Mouse (Mus musculus): Measurements from ENCODE around the gene Cdc5l. TPM values are rescaled to one million over a fixed set of nuclear protein-coding genes. Genes with fewer than 3 reads are reported as not detected.
"Not testable (repeated sequence)": the region's sequence is repeated elsewhere in the genome, so short reads cannot be mapped to it uniquely, and the experiment has no call there.

Cdc5l gene
- polyA plus RNA-seq, 1 experiment from 2014 or later, result 44.8 TPM

DNA sequence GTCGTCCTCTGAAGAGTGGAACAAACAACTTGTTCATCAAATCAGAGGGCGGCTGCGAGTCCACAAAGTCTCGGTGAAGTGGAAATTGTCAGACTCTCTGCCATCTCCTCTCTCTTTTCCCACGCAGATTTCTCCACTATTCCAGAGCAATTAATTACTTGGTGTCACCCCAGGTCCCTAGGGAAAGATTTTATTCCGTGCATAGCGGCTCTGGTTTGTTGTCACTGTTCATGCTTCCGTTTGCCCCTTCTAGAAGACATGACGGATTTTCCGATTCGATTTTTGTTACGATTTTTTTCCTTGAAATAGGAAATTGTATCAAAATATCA is 689 bp upstream of the Cdc5l start:
- H3K9ac ChIP-seq, result peak overlapping the region; percentile 86
- H3K9me3 ChIP-seq (replicated peaks), result no peaks in the 10 kb centered on the region
- peak overlapping the region; percentile 83 for H3K4me2 ChIP-seq
- peaks cover 12% of the 10 kb centered on the region; the same call in 1 of the 2 replicates for H3K36me3 ChIP-seq
- no peak for ATAC-seq (replicated peaks; ENCODE audit: insufficient number of reproducible peaks, insufficient read depth, low FRiP score, low read depth)
- H3K4me3 ChIP-seq, result peak overlapping the region; percentile 64
- H3K27ac ChIP-seq, result peak overlapping the region; percentile 96
- H3K4me1 ChIP-seq (replicated peaks), result peaks cover 18% of the 10 kb centered on the region
- no peaks in the 10 kb centered on the region for H3K27me3 ChIP-seq
- WGBS, result 6% methylated on average over 12 of the region's 12 CpGs

DNA sequence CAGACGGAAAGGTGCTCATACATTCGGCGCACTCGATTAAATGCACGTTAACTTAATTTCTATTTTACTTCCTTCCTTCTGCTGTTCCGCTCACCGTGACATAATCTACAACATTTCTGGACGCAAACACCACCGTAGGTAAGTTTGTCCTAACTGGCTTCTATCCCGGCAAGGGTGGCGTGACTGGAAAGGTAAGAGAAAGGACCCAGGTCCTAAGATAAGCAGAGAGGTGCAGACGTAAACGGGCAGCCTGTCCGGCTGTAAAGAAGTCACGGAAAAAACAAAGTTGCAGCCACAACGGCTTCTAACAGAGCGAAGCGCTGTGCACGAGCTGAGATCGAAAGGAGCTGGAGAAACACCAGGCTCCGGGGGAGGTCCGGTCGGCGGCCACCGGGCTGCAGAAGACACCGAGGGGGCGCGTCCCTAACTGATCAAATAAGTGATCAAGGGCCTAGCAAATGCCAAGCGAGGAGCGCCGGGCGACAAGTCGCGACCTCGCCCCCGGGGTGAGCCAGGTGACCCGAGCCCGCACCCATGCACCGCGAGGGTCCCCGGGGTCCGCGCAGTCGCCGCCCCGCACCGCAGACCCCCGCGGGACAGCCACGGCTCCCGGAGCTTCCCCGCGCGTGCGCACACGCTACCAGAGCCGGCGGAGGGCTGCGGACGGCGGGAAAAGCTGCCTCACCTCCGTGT is 685 bp downstream of the Cdc5l start:
- Histone ChIP-seq H3K4me2 (peak overlapping the region; percentile 83), H3K4me3 (peak overlapping the region; percentile 64), H3K36me3 (peaks cover 12% of the 10 kb centered on the region; the same call in 1 of the 2 replicates), H3K4me1 (replicated peaks) (peaks cover 18% of the 10 kb centered on the region), H3K9ac (peak overlapping the region; percentile 86), H3K27ac (peak overlapping the region; percentile 96), H3K27me3 (no peaks in the 10 kb centered on the region), H3K9me3 (replicated peaks) (no peaks in the 10 kb centered on the region)
- ATAC-seq (replicated peaks; ENCODE audit: insufficient number of reproducible peaks, insufficient read depth, low FRiP score, low read depth), result peak; percentile 44
- under 1% methylated on average over 62 of the region's 62 CpGs for WGBS

DNA sequence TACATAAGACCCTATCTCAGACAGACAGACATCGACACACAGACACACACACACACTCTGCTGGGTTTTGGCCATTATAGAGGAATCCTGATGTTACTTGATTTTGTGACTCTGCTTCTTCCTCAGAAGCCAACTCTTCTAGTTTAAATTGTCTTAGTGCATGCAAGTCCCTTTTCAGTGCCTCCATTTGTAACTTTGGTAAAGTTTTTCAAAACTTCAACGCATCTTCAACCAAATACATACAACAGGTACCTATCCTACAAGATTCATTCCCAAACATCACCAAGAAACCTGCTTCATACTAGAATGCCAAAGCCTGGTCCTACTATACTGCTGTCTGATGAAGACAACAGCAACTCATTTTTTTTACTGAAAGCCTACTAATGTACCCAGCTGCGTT is 1.5 kb downstream of the Cdc5l start:
- Histone ChIP-seq H3K27me3 (no peaks in the 10 kb centered on the region), H3K27ac (no peak overlapping the region), H3K4me1 (replicated peaks) (peaks cover 18% of the 10 kb centered on the region), H3K4me2 (peak overlapping the region; percentile 83), H3K36me3 (peaks cover 6% of the 10 kb centered on the region; the same call in 1 of the 2 replicates), H3K9me3 (replicated peaks) (no peaks in the 10 kb centered on the region), H3K4me3 (peak overlapping the region; percentile 64), H3K9ac (peak overlapping the region; percentile 86)
- no peak for ATAC-seq (replicated peaks; ENCODE audit: insufficient number of reproducible peaks, insufficient read depth, low FRiP score, low read depth)
- 70% methylated on average over 3 of the region's 3 CpGs for WGBS

DNA sequence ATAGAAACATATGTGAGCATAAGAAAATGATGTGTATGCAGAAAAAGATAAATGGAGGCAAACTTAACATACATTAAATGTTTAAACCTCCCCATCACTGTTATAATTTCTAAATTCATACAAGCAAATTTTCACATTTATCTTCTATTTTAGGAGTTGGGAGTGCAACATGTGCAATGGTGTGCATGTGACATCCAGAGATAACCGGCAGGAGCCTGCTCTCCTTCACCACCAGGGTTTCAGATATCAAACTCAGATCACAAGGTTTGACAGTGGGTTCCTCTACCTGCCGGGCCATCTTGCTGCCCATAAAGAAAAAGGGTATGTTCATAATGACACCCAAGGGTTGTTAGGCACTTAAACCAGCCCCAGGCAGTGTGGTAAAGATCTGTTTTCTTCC is 16.1 kb downstream of the Cdc5l start:
- no peak overlapping the region for H3K27ac ChIP-seq
- no peak overlapping the region for H3K9ac ChIP-seq
- no peaks in the 10 kb centered on the region for H3K9me3 ChIP-seq (replicated peaks)
- no peak for ATAC-seq (replicated peaks; ENCODE audit: insufficient number of reproducible peaks, insufficient read depth, low FRiP score, low read depth)
- H3K36me3 ChIP-seq, result peaks cover 59% of the 10 kb centered on the region
- no peak overlapping the region for H3K4me3 ChIP-seq
- no peak overlapping the region for H3K4me2 ChIP-seq
- H3K4me1 ChIP-seq (replicated peaks), result no peaks in the 10 kb centered on the region
- WGBS, result 62% methylated on average over 2 of the region's 2 CpGs
- no peaks in the 10 kb centered on the region for H3K27me3 ChIP-seq

DNA sequence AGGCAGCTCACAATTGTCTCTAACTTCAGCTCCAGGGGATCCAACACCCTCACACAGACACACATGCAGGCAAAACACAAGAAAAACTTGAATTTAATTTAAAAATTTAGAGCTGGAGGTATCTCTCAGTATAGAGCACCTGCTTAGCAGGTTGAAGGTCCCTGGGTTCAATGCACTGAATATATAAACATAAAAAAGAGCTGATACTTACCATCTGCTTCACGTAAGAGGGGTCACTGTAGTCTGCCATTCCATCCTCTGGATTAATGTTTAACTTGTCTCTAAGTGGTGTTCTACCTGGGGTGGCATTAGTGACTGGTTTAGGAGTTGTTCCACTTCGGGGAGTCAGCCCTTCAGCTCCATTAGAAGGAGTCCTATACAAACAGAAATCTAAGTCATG is 21.9 kb downstream of the Cdc5l start:
- H3K9ac ChIP-seq; H3K27me3 ChIP-seq; H3K9me3 ChIP-seq (replicated peaks); H3K4me2 ChIP-seq; H3K27ac ChIP-seq; H3K4me1 ChIP-seq (replicated peaks); H3K4me3 ChIP-seq; ATAC-seq (replicated peaks; ENCODE audit: insufficient number of reproducible peaks, insufficient read depth, low FRiP score, low read depth): not testable (repeated sequence)
- 89% methylated on average over 2 of the region's 2 CpGs for WGBS
- peaks cover 84% of the 10 kb centered on the region for H3K36me3 ChIP-seq

DNA sequence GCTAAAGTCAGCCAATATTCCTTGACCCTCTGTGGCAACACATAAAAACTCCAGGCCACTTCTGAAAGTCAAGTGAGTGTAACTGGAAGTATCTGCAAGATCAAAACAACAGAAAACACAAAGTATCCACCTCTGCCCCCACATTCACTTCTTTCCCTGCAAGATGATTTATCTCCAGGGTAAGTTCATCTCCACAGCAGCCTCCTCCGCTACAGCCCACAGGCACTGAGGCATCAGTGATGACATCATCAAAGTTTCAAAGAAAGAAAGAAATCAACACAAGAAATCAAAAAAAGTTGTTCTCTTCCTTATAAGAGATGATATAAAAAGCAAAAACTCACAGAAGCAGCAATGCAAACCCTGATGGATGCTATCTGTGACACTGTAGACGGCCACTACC is 24.8 kb downstream of the Cdc5l start:
- WGBS, result 88% methylated on average over 2 of the region's 2 CpGs
- peaks cover 75% of the 10 kb centered on the region for H3K36me3 ChIP-seq
- no peak for ATAC-seq (replicated peaks; ENCODE audit: insufficient number of reproducible peaks, insufficient read depth, low FRiP score, low read depth)

DNA sequence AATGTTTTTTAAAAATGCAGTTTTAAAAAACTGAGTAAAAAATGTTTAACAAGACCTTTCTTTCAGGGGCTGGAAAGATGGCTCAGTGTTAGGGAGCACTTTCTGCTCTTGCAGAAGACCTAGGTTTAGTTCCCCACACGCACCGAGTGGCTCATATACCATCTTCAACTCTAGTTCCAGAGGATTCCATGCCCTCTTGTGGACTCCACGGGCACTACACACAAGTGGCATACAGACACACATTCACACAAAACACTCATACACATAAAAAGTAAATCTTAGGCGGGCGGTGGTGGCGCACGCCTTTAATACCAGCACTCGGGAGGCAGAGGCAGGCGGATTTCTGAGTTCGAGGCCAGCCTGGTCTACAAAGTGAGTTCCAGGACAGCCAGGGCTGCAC is 27.3 kb downstream of the Cdc5l start:
- no peaks in the 10 kb centered on the region for H3K9me3 ChIP-seq (replicated peaks)
- no peak overlapping the region for H3K27ac ChIP-seq
- H3K9ac ChIP-seq, result no peak overlapping the region
- WGBS, result 97% methylated on average over 10 of the region's 10 CpGs
- no peak overlapping the region for H3K4me2 ChIP-seq
- H3K27me3 ChIP-seq, result no peaks in the 10 kb centered on the region
- no peak overlapping the region for H3K4me3 ChIP-seq
- H3K4me1 ChIP-seq (replicated peaks), result no peaks in the 10 kb centered on the region
- no peak for ATAC-seq (replicated peaks; ENCODE audit: insufficient number of reproducible peaks, insufficient read depth, low FRiP score, low read depth)
- peaks cover 60% of the 10 kb centered on the region for H3K36me3 ChIP-seq

More for the DNA sequence above, 24.8 kb downstream of the Cdc5l start:
- Histone ChIP-seq H3K27ac (no peak overlapping the region), H3K9me3 (replicated peaks) (no peaks in the 10 kb centered on the region), H3K4me1 (replicated peaks) (no peaks in the 10 kb centered on the region), H3K4me3 (no peak overlapping the region), H3K4me2 (no peak overlapping the region), H3K9ac (no peak overlapping the region), H3K27me3 (no peaks in the 10 kb centered on the region)

DNA sequence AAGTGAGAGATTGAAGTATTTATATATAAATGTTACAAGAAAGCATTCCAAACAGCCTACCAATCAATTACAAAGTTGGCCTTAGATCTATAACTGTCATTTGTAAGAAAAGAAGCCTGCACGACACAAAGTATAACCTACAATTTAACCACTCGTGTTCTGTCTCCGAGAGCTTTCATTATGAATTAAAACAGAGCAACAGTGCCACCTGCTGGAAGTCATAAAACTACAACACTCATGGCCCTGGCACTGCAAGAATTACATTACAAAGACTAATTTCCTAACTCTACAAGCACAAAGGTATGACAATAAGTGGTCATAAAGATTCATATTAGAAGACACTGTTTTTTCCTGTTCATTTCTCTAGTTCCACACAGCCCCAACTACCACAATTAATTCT is 30.3 kb downstream of the Cdc5l start:
- Histone ChIP-seq H3K9ac (no peak overlapping the region), H3K9me3 (replicated peaks) (no peaks in the 10 kb centered on the region), H3K36me3 (peaks cover 34% of the 10 kb centered on the region), H3K4me1 (replicated peaks) (peaks cover 10% of the 10 kb centered on the region), H3K27ac (no peak overlapping the region), H3K4me2 (no peak overlapping the region), H3K27me3 (no peaks in the 10 kb centered on the region), H3K4me3 (no peak overlapping the region)
- 17% methylated on average over 3 of the region's 3 CpGs for WGBS
- no peak for ATAC-seq (replicated peaks; ENCODE audit: insufficient number of reproducible peaks, insufficient read depth, low FRiP score, low read depth)

DNA sequence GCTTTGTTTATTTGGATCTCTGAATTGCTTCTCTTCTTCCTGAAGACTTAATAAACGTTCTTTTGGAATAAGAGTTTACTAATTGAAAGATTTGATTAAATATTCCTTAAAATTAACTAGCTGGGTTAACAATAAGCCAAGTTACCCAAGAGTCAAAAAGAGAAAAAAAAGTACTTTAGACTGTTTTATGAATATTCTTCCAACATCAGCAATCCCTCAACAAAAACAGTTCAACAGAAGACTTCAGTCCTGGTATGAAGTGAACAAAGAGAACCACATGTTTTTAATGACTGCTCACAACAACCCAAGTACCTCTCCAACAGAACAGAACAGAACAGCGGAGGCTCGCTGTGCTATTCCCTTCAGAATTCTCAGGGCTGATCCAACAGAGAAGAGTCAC is 30.9 kb downstream of the Cdc5l start:
- Histone ChIP-seq H3K27me3 (no peaks in the 10 kb centered on the region), H3K9ac (no peak overlapping the region), H3K9me3 (replicated peaks) (no peaks in the 10 kb centered on the region), H3K4me3 (no peak overlapping the region), H3K27ac (no peak overlapping the region), H3K4me1 (replicated peaks) (peaks cover 10% of the 10 kb centered on the region), H3K4me2 (no peak overlapping the region), H3K36me3 (peaks cover 30% of the 10 kb centered on the region)
- WGBS, result 74% methylated on average over 3 of the region's 3 CpGs
- no peak for ATAC-seq (replicated peaks; ENCODE audit: insufficient number of reproducible peaks, insufficient read depth, low FRiP score, low read depth)

DNA sequence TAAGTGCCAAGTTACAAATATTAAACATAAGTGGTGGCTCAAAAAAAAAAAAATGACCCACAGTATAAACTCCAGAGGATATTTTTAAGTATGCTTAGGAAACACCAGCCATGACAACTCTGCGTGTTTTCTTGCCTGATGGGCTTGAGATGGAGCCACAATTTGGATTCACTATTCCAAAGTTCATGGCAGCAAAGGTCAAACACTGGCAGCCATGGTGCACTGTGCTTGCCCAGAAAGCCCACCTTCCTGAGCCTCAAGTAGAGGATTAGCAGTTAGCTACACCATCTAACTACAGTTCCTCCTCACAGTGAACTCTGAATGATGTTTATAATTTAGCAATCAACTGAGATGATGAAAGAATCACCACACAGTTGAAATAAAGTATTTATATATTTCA is 31.4 kb downstream of the Cdc5l start:
- H3K4me2 ChIP-seq, result no peak overlapping the region
- WGBS, result 91% methylated on average over 1 of the region's 1 CpGs
- no peak overlapping the region for H3K9ac ChIP-seq
- H3K4me3 ChIP-seq, result no peak overlapping the region
- no peaks in the 10 kb centered on the region for H3K27me3 ChIP-seq
- H3K27ac ChIP-seq, result no peak overlapping the region
- H3K9me3 ChIP-seq (replicated peaks), result no peaks in the 10 kb centered on the region
- peaks cover 10% of the 10 kb centered on the region for H3K4me1 ChIP-seq (replicated peaks)
- H3K36me3 ChIP-seq, result peaks cover 25% of the 10 kb centered on the region
- no peak for ATAC-seq (replicated peaks; ENCODE audit: insufficient number of reproducible peaks, insufficient read depth, low FRiP score, low read depth)

DNA sequence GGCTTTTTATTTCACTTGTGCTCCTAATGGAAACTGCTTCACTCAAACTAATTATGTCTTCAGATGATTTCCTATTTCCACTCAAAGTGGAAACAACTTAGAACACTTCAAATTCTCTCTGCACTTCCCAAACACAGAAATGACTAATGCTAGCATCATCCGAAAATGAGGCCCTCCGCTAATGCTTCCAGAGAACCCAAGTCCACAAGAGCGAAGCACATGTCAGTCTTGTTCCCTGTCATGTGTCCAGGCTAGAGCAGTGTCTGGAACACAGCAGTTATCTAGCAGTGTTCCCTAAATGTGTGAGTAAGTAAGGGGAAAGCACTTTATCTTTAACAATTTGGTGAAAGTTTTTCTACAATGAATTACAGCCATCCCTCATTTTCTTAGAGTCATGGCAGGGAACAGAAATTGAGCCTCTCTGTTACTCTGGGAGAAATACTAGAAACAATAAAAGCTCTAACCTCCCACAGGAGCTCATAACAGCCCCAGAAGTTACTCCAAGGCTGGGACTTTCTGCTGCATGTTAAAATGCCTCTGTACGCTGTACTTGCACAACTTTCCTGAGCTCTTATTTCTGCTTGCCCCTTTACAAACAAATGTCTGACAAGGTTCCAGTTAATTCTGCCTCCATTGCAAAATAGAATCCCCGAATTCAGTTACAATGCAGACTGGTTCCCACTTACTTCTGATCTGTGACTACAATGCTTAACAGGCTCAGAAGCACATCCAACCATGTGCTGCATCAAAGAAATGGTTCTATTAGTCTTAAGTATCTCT is 32.2 kb downstream of the Cdc5l start:
- H3K27me3 ChIP-seq, result no peaks in the 10 kb centered on the region
- WGBS, result 85% methylated on average over 5 of the region's 5 CpGs

DNA sequence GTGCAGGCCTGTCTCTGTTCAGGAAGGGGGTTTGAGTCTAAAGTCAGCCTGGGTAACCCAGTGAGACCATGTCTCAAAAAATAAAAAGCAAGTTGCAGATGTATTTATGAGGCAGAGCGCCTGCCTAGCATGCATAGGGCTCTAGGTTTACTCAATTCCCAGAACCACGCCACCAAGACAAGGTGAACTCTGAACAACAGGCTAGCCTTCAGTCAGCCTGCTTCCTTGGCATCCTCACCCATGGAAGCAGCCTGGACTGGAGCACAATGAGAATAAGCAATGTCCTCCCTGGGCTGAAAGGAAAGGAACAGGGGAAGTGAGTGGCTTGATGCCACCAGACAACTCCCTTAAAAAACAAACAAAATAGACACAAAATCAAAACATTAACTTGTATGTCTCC is 35.5 kb downstream of the Cdc5l start:
- WGBS, result 95% methylated on average over 2 of the region's 2 CpGs
- no peaks in the 10 kb centered on the region for H3K9me3 ChIP-seq (replicated peaks)
- H3K4me2 ChIP-seq, result no peak overlapping the region
- H3K9ac ChIP-seq, result no peak overlapping the region
- H3K36me3 ChIP-seq, result peaks cover 8% of the 10 kb centered on the region; the same call in 1 of the 2 replicates
- peaks cover 10% of the 10 kb centered on the region for H3K4me1 ChIP-seq (replicated peaks)
- no peak overlapping the region for H3K4me3 ChIP-seq
- no peak for ATAC-seq (replicated peaks; ENCODE audit: insufficient number of reproducible peaks, insufficient read depth, low FRiP score, low read depth)
- no peak overlapping the region for H3K27ac ChIP-seq
- H3K27me3 ChIP-seq, result no peaks in the 10 kb centered on the region

More for the DNA sequence above, 32.2 kb downstream of the Cdc5l start:
- H3K27ac ChIP-seq, result no peak overlapping the region
- no peak for ATAC-seq (replicated peaks; ENCODE audit: insufficient number of reproducible peaks, insufficient read depth, low FRiP score, low read depth)
- no peak overlapping the region for H3K4me3 ChIP-seq
- H3K9ac ChIP-seq, result no peak overlapping the region
- H3K9me3 ChIP-seq (replicated peaks), result no peaks in the 10 kb centered on the region
- H3K36me3 ChIP-seq, result peaks cover 19% of the 10 kb centered on the region
- no peak overlapping the region for H3K4me2 ChIP-seq
- H3K4me1 ChIP-seq (replicated peaks), result peaks cover 10% of the 10 kb centered on the region

Measured in heart, embryonic 15.5 days (tissue).